Mouse (Mus musculus) C2C12 (cell line): ENCODE measurements at regions not wholly inside any gene's neighbourhood (a gene's known extent, or its start where the extent isn't known, plus 50 kb on each side); places are given as distances from the start of the nearest gene placed in this dataset.

ENCODE experiments used
- CTCF ChIP-seq: IDR thresholded peaks from one replicate; pipeline ENCODE4 v1.5.1; 2011; ENCODE audit not compliant: control insufficient read depth, insufficient read depth, insufficient read length
- FOSL1 ChIP-seq: IDR thresholded peaks from one replicate; pipeline ENCODE4 v1.8.0; 2011; ENCODE audit warnings: mild to moderate bottlenecking, low read length; ENCODE audit not compliant: poor library complexity, insufficient read depth, severe bottlenecking
- MYOG ChIP-seq: IDR thresholded peaks from one replicate; pipeline ENCODE4 v1.6.1; 2011; ENCODE audit not compliant: control insufficient read depth, insufficient read length; ENCODE audit errors: extremely low read depth
- USF1 ChIP-seq: IDR thresholded peaks from one replicate; pipeline ENCODE4 v1.6.1; 2011; ENCODE audit warnings: low read depth, mild to moderate bottlenecking, control low read depth, moderate library complexity

DNA sequence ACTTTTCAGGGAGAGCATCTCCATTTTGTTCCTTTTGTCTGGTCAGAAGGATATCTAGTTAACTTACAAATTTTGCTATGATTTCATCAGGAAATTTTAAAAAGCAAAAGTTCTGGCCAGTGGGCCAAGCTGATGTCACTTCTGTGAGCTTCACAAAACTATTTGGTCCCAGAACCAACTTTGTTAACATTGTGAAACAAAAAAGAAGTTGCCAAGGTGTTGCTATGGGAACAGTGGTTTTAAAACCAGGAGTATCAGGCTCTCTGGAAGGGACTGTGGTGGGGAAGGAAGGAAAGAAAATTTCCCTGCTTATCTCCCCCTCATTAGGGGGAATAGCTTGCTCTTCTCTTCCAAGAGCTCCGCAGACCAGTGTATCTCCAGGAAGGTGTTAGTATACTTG, 416.8 kb upstream of the Auts2 start:
- TF ChIP-seq CTCF (no peak), FOSL1 (no peak), USF1 (no peak), MYOG (no peak)
